Comparison of ENCODE assay signal across 11 mouse cellular contexts in genomic region chr2:79459061-79460045, GRCm38 (mm10). TPM values are rescaled to one million over a fixed set of nuclear protein-coding genes. Genes with fewer than 3 reads are reported as not detected.
DNase-seq lines count a peak whose midpoint lies in the region; ATAC-seq and TF ChIP-seq lines count a peak whose summit lies in the region.
"Had no signal": no experiment of that assay in that cellular context is flagged by ENCODE, and none has a peak within 500 bp of the region (broad histone marks: within the 10 kb centered on the region; RNA-seq: fewer than 3 reads in every experiment).

No protein-coding gene starts in this region.

- 1% methylated on average over 44 of the region's 44 CpGs for WGBS in embryonic facial prominence, embryonic 12.5 days
- 1% methylated on average over 44 of the region's 44 CpGs for WGBS in limb, embryonic 13.5 days
- whole genome bisulfite sequencing in intestine, postnatal 0 days: 4% methylated on average over 43 of the region's 44 CpGs

- H3K4me3 ChIP-seq in embryonic facial prominence, embryonic 12.5 days: no peak overlapping the region; the same call in 1 of the 2 replicates
- no peak overlapping the region for H3K4me3 ChIP-seq in limb, embryonic 13.5 days
- no peak overlapping the region for H3K4me3 ChIP-seq in intestine, postnatal 0 days (ENCODE audit: low read depth, low read length)
- H3K4me3 ChIP-seq: stomach, embryonic 15.5 days had no signal

- no peak overlapping the region for H3K9ac ChIP-seq in embryonic facial prominence, embryonic 12.5 days
- H3K9ac ChIP-seq in limb, embryonic 13.5 days: no peak overlapping the region
- H3K9ac ChIP-seq in intestine, postnatal 0 days (ENCODE audit: low read depth, low read length): no peak overlapping the region
- H3K9ac ChIP-seq: stomach, embryonic 15.5 days had no signal

- 0 out of 2 replicates have a peak, but pooled peaks cover 3% of the 10 kb centered on the region for H3K4me1 ChIP-seq in embryonic facial prominence, embryonic 12.5 days
- peaks cover 14% of the 10 kb centered on the region; the same call in 1 of the 2 replicates for H3K4me1 ChIP-seq in limb, embryonic 13.5 days
- H3K4me1 ChIP-seq in intestine, postnatal 0 days (replicated peaks; ENCODE audit: control insufficient read depth, insufficient read depth, low read length): no peaks in the 10 kb centered on the region

- no peaks in the 10 kb centered on the region for H3K9me3 ChIP-seq in embryonic facial prominence, embryonic 12.5 days
- 0 out of 2 replicates have a peak, but pooled peaks cover 2% of the 10 kb centered on the region for H3K9me3 ChIP-seq in limb, embryonic 13.5 days
- H3K9me3 ChIP-seq in intestine, postnatal 0 days (ENCODE audit: control insufficient read depth): no peaks in the 10 kb centered on the region
- H3K9me3 ChIP-seq: G1E; stomach, embryonic 15.5 days had no signal

- peaks cover 66% of the 10 kb centered on the region for H3K27me3 ChIP-seq in embryonic facial prominence, embryonic 12.5 days
- peaks cover 77% of the 10 kb centered on the region for H3K27me3 ChIP-seq in limb, embryonic 13.5 days
- peaks cover 62% of the 10 kb centered on the region for H3K27me3 ChIP-seq in intestine, postnatal 0 days (replicated peaks; ENCODE audit: control insufficient read depth, insufficient read depth, low read length)

- no peaks in the 10 kb centered on the region for H3K36me3 ChIP-seq in embryonic facial prominence, embryonic 12.5 days
- H3K36me3 ChIP-seq in limb, embryonic 13.5 days: no peaks in the 10 kb centered on the region
- H3K36me3 ChIP-seq in intestine, postnatal 0 days (ENCODE audit: control insufficient read depth, insufficient read depth): no peaks in the 10 kb centered on the region
- H3K36me3 ChIP-seq: G1E; stomach, embryonic 15.5 days had no signal

- ATAC-seq in embryonic facial prominence, embryonic 12.5 days (ENCODE audit: insufficient number of reproducible peaks, insufficient read depth, low FRiP score, low TSS enrichment): peak; percentile 61; the same call in 1 of the 2 replicates
- no peak for ATAC-seq in limb, embryonic 13.5 days (ENCODE audit: low FRiP score, low read depth)
- no peak for ATAC-seq in intestine, postnatal 0 days

- H3K4me2 ChIP-seq in embryonic facial prominence, embryonic 12.5 days (replicated peaks): peak overlapping the region; percentile 22
- H3K4me2 ChIP-seq in limb, embryonic 13.5 days (replicated peaks): 0 out of 2 replicates have a peak overlapping the region, but pooled peaks have one; percentile 14
- no peak overlapping the region for H3K4me2 ChIP-seq in intestine, postnatal 0 days (replicated peaks; ENCODE audit: low read depth)
- H3K4me2 ChIP-seq: stomach, embryonic 15.5 days had no signal

- TF ChIP-seq CTCF in intestine, postnatal 0 days (IDR thresholded peaks at IDR 0.05; ENCODE audit: low read depth): no peak

- no peak overlapping the region for H3K27ac ChIP-seq in embryonic facial prominence, embryonic 12.5 days
- no peak overlapping the region for H3K27ac ChIP-seq in limb, embryonic 13.5 days
- no peak overlapping the region for H3K27ac ChIP-seq in intestine, postnatal 0 days (ENCODE audit: low read depth, low read length)
- H3K27ac ChIP-seq: stomach, embryonic 15.5 days had no signal

- peak; percentile 5 for DNase-seq in right cerebral cortex, adult 18-20 months
- DNase-seq in right cerebral cortex, postnatal 14 days: no peak
- no peak for DNase-seq in adipocyte (ENCODE audit: low spot score)
- no peak for DNase-seq in c-Kit-positive CD71-positive TER-119-positive erythroid progenitor cells, embryonic 14.5 days (ENCODE audit: low spot score)
- no peak for DNase-seq in lung, adult 18-20 months

RNA-seq across cellular contexts. Expression of gene Cerkl, which starts 2.8 kb away (rescaled TPM):
- 2.0 and 2.3 TPM in 2 replicates for polyA plus RNA-seq in embryonic facial prominence, embryonic 12.5 days (2016; fragmentation: Nextera tagmentation; extraction: Ambion mirVana)
- 1.1 and 1.2 TPM in 2 replicates for polyA plus RNA-seq in limb, embryonic 13.5 days (2015; fragmentation: Nextera tagmentation; extraction: Ambion mirVana)
- 0.34 and 1.2 TPM in 2 replicates for polyA plus RNA-seq in intestine, postnatal 0 days (2015; fragmentation: Nextera tagmentation; extraction: Ambion mirVana)

RNA-seq across cellular contexts. Expression of gene Neurod1, which starts 2.8 kb away (rescaled TPM):
- 17.3 and 19.1 TPM in 2 replicates for polyA plus RNA-seq in embryonic facial prominence, embryonic 12.5 days (2016; fragmentation: Nextera tagmentation; extraction: Ambion mirVana)
- 0.15 TPM in 1 of 2 replicates, not detected in the other for polyA plus RNA-seq in limb, embryonic 13.5 days (2015; fragmentation: Nextera tagmentation; extraction: Ambion mirVana)
- polyA plus RNA-seq in intestine, postnatal 0 days (2015; fragmentation: Nextera tagmentation; extraction: Ambion mirVana): 2.1 and 2.4 TPM in 2 replicates
- polyA plus RNA-seq: G1E; heart, postnatal 0 days had no signal
